Mouse (Mus musculus): Measurements from ENCODE around the gene Gm21789. TPM values are rescaled to one million over a fixed set of nuclear protein-coding genes. Genes with fewer than 3 reads are reported as not detected.
"Not testable (repeated sequence)": the region's sequence is repeated elsewhere in the genome, so short reads cannot be mapped to it uniquely, and the experiment has no call there.

The Gm21789 gene
- not detected in 2 replicates for polyA plus RNA-seq (2012; rRNA removed)

DNA sequence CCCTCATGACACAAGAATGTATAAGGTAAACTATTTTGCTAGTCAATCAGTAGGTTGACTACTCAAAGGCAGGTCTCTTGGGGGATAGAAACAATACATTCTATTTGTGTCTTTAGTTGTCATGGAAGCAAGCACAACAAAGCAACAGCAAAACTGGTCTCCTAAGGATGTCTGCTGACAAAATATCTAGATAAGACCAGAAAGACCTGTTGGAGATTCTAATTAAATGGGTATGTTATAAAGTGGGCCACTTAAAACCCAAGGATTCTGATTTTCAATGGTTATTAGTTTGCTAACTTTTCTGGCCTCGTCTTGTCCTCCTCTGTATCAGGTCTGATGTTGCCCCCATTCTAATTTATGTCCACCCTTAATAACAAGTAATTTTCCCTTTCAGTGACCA, at the start of gene Gm21789:
Gene Gm21789 (plus strand): TSS at position 301 of the 400 bp plus-strand sequence.
- not testable (repeated sequence) for H3K4me1 ChIP-seq (ENCODE audit: control insufficient read depth, insufficient read depth, low read length); H3K4me3 ChIP-seq (ENCODE audit: insufficient read depth, low read length); H3K27ac ChIP-seq (ENCODE audit: insufficient read depth, low read length)

- not testable (repeated sequence) for H3K4me3 ChIP-seq (ENCODE audit: insufficient read depth, low read length); H3K27ac ChIP-seq (ENCODE audit: insufficient read depth, low read length); H3K4me1 ChIP-seq (ENCODE audit: control insufficient read depth, insufficient read depth, low read length)
These were observed 47.2 kb upstream of the Gm21789 start, which contains the start of gene Btbd35f30 for GRCm38 (mm10) chrX:32894325-32894724. Btbd35f30 (plus strand) TSS chrX:32894625.

DNA sequence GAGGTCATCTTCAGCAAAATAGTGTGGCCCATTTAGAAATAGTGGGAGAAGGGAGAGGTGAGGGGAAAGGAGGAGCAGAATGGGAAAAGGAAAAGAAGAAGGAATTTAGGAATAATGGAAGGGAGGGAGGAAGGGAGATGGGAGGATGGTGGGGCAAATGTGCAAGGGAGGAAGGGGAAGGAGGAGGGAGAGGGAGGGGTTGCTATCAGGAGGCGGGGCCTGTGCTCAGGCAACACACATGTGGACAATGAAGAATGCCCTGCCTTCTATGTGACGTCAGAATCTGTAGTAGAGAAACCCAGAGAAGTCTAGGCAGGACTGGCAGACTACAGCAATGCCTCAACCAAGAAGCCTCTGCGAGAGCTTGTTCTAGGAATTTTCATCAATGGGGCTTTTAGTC, 32.0 kb downstream of the Gm21789 start, which contains the start of gene Btbd35f5:
Gene Btbd35f5 (plus strand): TSS at position 301 of the 400 bp plus-strand sequence.
- not testable (repeated sequence) for H3K27ac ChIP-seq (ENCODE audit: insufficient read depth, low read length); H3K4me3 ChIP-seq (ENCODE audit: insufficient read depth, low read length); H3K4me1 ChIP-seq (ENCODE audit: control insufficient read depth, insufficient read depth, low read length)

Other genes starting within 250 kb of the Gm21789 start
- not detected in 2 replicates for gene Btbd35f21, start 215.7 kb upstream of the Gm21789 start, polyA plus RNA-seq (2012; rRNA removed)
- not detected in 2 replicates for gene Btbd35f30, start 47.1 kb upstream of the Gm21789 start, polyA plus RNA-seq (2012; rRNA removed)
- gene Btbd35f5, start 32.1 kb downstream of the Gm21789 start, polyA plus RNA-seq (2012; rRNA removed) = not detected in 2 replicates